Mouse (Mus musculus): ENCODE measurements at regions not wholly inside any gene's neighbourhood (a gene's known extent, or its start where the extent isn't known, plus 50 kb on each side); places are given as distances from the start of the nearest gene placed in this dataset.
A peak's percentile ranks its signal among the peaks of the same experiment; 100 is the strongest.

DNA sequence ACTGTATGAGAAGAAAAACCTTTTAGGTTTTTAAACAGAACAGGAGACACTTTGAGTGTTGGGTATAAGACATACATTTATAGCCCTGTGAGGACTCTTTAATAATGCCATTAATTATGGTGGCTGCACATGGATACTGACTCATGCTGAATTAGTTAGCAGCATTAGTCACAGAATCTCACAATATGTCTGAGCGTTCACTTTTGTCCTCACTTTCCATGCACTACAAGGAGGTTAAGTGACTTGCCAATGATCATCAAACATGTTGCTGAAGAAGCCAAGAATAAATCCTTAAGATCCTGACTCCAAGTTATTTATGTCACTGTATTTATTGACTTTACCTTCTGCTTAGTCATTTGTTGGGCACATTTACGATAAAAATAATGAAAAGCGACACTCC, 105.6 kb upstream of the Atxn7l3b start:
- no peak for DNase-seq

DNA sequence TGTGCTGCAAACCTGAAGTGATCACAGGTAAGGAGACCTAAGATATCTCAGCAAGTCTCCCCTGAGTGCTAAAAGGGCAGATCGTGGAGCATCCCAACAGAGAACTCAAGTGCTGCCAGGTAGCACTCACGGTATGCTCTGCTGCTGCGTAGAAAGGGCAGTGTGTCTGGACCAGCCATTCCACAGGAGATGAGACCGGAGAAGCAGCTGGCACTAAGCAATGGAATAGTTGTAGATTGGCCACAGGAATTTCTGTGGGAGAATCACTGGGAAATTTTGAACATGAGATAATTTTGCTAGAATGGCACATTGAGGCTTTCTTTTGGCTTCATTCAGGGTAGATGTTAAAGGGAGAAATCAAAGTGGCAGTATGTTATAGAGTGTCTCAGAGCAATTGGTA, 104.1 kb upstream of the Atxn7l3b start:
- DNase-seq, result no peak

DNA sequence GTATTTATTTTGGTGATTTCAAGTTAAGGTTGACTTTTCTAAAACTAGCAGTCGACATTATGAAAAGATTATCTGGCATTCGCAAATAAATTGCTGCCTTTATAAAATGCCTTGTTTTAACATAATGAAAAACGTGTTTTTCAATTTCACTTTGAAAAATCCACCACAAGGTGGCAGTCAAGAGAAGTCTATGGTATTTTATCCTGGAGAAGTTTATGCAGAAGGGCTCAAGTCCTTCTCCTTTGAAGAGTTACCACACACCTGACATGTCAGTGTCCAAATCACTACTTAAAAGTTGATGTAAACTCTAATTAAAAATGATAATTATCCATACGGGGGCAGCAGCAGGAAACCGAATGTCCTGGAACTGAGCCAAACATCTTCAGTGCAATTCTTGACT, 98.5 kb upstream of the Atxn7l3b start:
- peak; percentile 46 to 77 for DNase-seq

DNA sequence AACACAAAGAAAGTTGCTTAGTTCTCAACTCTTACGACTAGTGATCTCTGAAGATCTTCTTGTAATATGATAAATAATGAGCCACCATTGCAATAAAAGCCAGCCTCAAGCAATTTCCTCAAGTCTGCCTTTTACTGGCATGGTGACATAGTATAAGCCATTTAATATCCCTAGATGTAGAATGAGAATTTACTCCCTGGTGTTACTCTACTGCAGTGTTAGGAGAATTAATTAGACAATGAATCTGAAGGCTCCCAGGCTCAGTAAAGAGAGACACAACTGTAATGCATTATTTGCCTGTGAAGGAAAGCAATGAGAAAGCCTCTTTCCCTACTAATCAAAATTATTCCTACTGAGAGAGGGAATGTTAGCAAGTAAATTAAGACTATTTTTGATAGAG, 95.8 kb upstream of the Atxn7l3b start:
- no peak for DNase-seq

DNA sequence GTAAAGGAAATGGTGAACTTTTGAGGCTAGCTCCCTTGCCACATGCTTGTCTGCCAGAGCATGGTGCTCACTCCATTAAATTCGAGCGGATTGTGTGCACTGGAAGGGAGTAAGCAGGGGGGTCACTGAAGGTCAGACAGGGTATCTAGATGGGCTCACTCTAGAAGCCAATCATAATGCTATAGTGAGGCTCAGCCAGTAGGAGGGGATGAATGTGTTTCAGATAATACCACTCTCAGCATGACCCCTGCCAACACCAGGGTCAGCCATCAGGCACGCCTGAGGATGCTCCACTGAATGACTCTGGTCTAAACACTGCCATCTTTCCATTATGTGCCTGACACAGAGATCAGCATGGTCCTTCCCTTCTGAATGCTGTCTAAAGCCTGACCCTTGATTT, 80.3 kb upstream of the Atxn7l3b start:
- DNase-seq, result no peak

DNA sequence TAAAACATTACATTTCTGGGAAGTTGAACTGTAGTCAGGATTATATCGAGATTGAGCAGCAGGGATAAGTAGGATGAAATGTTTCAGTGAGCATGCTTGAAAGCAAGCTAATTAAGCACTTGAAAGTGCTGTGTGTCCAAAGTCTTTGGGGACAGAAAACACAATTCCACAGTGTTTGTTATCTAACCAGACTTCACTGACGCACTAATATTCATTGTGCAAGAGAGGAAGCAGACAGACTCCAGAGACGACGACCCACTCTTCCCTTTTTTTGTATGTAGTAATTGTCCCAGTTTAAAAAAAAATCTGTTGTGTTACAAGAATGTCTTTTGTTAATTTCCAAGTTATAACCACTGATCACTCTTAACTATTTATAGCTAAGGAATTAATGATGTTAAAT, 61.9 kb upstream of the Atxn7l3b start:
- DNase-seq, result no peak

DNA sequence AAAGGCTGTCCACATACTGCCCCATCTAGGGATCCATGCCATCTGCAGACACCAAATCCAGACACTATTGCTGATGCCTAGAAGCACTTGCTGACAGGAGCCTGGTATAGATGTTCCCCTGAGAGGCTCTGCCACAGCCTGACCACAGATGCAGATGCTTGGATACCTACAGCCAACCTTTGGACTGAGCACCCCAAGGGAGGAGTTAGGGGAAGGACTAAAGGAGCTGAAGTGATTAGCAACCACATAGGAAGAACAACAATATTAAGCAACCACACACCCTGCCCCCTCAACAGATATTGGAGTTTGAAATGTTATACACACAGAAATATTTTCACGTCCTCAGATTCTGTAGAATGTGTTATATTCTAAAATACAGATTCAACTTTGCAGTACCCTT, 53.9 kb upstream of the Atxn7l3b start:
- no peak for DNase-seq

All from cerebellum, postnatal 10 days (tissue).